Mouse (Mus musculus) liver, embryonic 14.5 days (tissue): ENCODE results near the gene Slc25a12. TPM values are rescaled to one million over a fixed set of nuclear protein-coding genes. Genes with fewer than 3 reads are reported as not detected.

ENCODE experiments used
- ATAC-seq: fragments of 200-750 bp; cut with Nextera tagmentation; 2 replicates; pipeline ENCODE4 v1.8.0; 2017; ENCODE audit warnings: moderate number of reproducible peaks, mild to moderate bottlenecking, moderate library complexity; ENCODE audit not compliant: insufficient read depth
- DNase-seq, 3 experiments: peaks; one replicate each; pipeline ENCODE4 v3.0.0-alpha.2; 2012 to 2013; ENCODE audit warnings: low read depth in 3 of 3, low spot score in 3 of 3
- H3K27ac ChIP-seq: fragments of 300-500 bp; sonication (generic); 2 replicates; pipeline ENCODE4 v1.5.1; 2014; ENCODE audit warnings: moderate library complexity, mild to moderate bottlenecking, control low read depth, inconsistent platforms
- H3K27me3 ChIP-seq: fragments of 300-500 bp; sonication (generic); 2 replicates; pipeline ENCODE4 v1.6.1; 2014; ENCODE audit warnings: mild to moderate bottlenecking, low read length, moderate library complexity; ENCODE audit not compliant: control insufficient read depth, insufficient read depth
- H3K36me3 ChIP-seq: fragments of 300-500 bp; sonication (generic); replicated peaks from 2 replicates; pipeline ENCODE4 v1.6.1; 2014; ENCODE audit warnings: low read depth; ENCODE audit not compliant: control insufficient read depth, insufficient read depth
- H3K4me1 ChIP-seq, 2 experiments: fragments of 200-500 bp in 1 of 2; fragments of 300-500 bp in 1 of 2; sonication (generic) in 1 of 2; replicated peaks; 2 replicates each; pipeline ENCODE4 v1.6.1; 2012 to 2014; ENCODE audit warnings: antibody characterized with exemption in 1 of 2, inconsistent platforms in 1 of 2, low read length in 1 of 2; ENCODE audit not compliant: control insufficient read depth in 2 of 2, insufficient read depth in 2 of 2
- H3K4me2 ChIP-seq: fragments of 300-500 bp; sonication (generic); 2 replicates; pipeline ENCODE4 v1.6.1; 2014; ENCODE audit warnings: low read depth, mild to moderate bottlenecking, control low read depth, moderate library complexity
- H3K4me3 ChIP-seq, 2 experiments: fragments of 200-500 bp in 1 of 2; fragments of 300-500 bp in 1 of 2; sonication (generic) in 1 of 2; 2 replicates each; pipeline ENCODE4 v1.5.1; 2012 to 2014; ENCODE audit warnings: low read depth in 2 of 2, low read length in 2 of 2, mild to moderate bottlenecking in 2 of 2, control low read depth in 1 of 2, inconsistent platforms in 1 of 2, moderate library complexity in 1 of 2; ENCODE audit not compliant: insufficient read depth in 1 of 2
- H3K9ac ChIP-seq: fragments of 300-500 bp; sonication (generic); replicated peaks from 2 replicates; pipeline ENCODE4 v1.6.1; 2014; ENCODE audit warnings: mild to moderate bottlenecking, control low read depth, moderate library complexity
- H3K9me3 ChIP-seq: fragments of 300-500 bp; sonication (generic); 2 replicates; pipeline ENCODE4 v1.6.1; 2016; ENCODE audit warnings: low read length, mixed read lengths; ENCODE audit not compliant: control insufficient read depth
- CTCF ChIP-seq: IDR thresholded peaks from 2 replicates; pipeline ENCODE4 v1.5.1; 2016; ENCODE audit warnings: antibody characterized with exemption, low read depth, control low read depth
- EP300 ChIP-seq: IDR thresholded peaks from 2 replicates; pipeline ENCODE4 v1.6.1; 2016; ENCODE audit warnings: antibody characterized with exemption, low read depth
- WGBS: fragments of 180-500 bp; shearing (Covaris S2); extraction: QIAGEN DNeasy Blood & Tissue Kit; methylation state at CpG from one replicate; pipeline ENCODE4 v1.1.7; 2014; ENCODE audit not compliant: insufficient replicate concordance; 5-methylcytosine and 5-hydroxymethylcytosine counted together
- polyA plus RNA-seq, 2 experiments: library from polyadenylated mRNA; depleted of rRNA in 1 of 2; stranded (reverse) in 1 of 2; unstranded in 1 of 2; fragments of >200 nt; fragmentation: Nextera tagmentation in 1 of 2; extraction: Ambion mirVana in 1 of 2; gene quantifications; 2 replicates each; pipeline versions ENCODE4 v1.2.1 to v1.2.3; 2012 to 2014

Gene Slc25a12
- polyA plus RNA-seq, 2 experiments, result 12.8 to 23.0 TPM

DNA sequence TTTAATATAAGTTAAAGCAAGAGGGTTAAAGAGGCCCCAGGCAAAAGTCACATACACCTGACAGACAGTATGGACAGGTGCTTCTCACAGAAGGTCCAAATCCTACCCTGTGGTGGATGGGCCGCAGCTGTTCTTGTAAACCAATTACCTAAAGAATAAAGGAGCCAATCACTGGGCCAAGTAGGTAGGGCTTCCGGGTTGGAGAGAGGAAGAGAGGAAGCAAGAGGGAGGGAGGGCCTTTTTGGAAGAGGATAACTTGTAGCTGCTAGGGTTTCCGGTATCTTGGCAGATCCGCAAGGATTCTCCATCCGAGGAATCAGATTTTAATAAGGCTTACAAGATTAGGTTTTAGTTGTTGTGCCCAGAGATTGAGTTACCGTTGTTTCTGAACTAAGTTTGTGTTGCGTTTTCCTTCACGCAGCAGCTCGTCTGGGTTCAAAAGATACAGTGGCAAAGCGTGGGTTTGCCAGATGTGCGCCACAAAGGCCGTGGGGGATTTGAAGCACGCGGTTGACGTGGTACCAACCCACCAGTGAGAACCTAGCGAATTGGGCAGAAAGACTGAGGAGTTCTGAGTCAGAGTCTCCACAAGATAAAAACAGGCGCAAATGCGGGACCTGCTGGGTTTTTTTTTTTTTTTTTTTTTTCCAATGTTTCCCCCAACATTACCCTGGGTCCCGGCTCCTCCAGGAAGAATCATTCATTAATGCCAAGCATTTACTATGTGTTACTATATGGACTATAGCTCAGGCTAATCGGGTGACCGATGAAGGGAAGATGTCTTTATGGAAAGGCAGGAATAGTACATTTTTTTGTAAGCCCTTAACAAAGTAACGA is 33.3 kb downstream of the Slc25a12 start:
- Histone ChIP-seq H3K9ac (no peak overlapping the region), H3K4me3 (no peak overlapping the region), H3K4me2 (no peak overlapping the region), H3K9me3 (no peaks in the 10 kb centered on the region), H3K27me3 (no peaks in the 10 kb centered on the region), H3K4me1 (peaks cover 0 to 12% of the 10 kb centered on the region in 2 experiments; a peak in 1 of 4 replicates), H3K36me3 (no peaks in the 10 kb centered on the region), H3K27ac (no peak overlapping the region)
- 80% methylated on average over 22 of the region's 22 CpGs for WGBS
- ATAC-seq (no peak), DNase-seq (no peak)
- TF ChIP-seq CTCF (no peak), EP300 (no peak)

GRCm38 (mm10) chr2:71329761-71330160 is 37.8 kb downstream of the Slc25a12 start:
- Histone ChIP-seq H3K27ac (no peak overlapping the region), H3K9ac (no peak overlapping the region), H3K4me2 (no peak overlapping the region), H3K9me3 (no peaks in the 10 kb centered on the region), H3K27me3 (no peaks in the 10 kb centered on the region), H3K36me3 (no peaks in the 10 kb centered on the region), H3K4me3 (no peak overlapping the region), H3K4me1 (no peaks in the 10 kb centered on the region)
- ATAC-seq (no peak), DNase-seq (no peak)
- 93% methylated on average over 3 of the region's 3 CpGs for WGBS
- TF ChIP-seq EP300, result no peak
- TF ChIP-seq CTCF, result no peak

DNA sequence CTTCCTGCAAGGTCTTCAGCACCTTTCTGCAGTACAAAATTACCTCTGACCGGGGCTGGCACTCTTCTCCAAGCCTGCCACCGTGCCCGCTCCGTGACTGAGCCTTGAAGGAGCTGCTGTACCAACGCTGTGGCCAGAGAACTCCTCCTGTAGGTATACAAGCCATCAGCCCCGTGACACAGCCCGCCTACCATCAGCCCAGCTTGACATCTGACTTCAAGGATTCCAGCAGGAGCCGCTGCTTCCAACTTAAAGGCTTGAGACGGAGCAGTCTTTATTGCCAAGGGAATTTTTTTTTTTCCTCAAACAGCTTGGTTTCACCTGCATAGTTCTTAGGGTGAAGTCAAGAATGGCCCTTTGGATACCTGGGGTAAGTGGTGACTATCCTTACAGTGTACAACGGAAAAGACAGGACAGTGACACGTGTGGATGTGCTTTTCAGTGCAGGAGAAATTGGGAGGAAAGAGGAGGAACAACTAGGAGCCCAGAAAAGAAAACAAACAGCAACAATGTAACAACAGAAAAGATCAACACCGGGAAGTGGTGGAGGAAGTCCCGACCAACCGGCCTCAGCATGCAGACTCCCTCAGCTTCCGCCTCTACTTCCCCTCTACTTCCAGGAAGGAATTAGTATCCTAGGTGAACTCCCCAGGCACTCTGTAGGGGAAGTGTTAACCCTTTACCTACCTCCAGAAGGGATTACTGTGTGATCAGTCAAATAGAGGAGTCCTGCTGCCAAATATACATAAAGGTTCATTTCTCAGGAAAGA is 39.0 kb downstream of the Slc25a12 start:
- Histone ChIP-seq H3K36me3 (no peaks in the 10 kb centered on the region), H3K27me3 (no peaks in the 10 kb centered on the region), H3K4me2 (no peak overlapping the region), H3K9me3 (no peaks in the 10 kb centered on the region), H3K4me3 (no peak overlapping the region), H3K27ac (no peak overlapping the region), H3K9ac (no peak overlapping the region), H3K4me1 (no peaks in the 10 kb centered on the region)
- DNase-seq, result no peak
- 65% methylated on average over 15 of the region's 15 CpGs for WGBS
- no peak for ATAC-seq
- TF ChIP-seq EP300 (no peak), CTCF (no peak)

- no peak for TF ChIP-seq CTCF
- no peak for TF ChIP-seq EP300
- H3K27ac ChIP-seq, result no peak overlapping the region
- H3K9me3 ChIP-seq, result no peaks in the 10 kb centered on the region
- WGBS, result 77% methylated on average over 2 of the region's 2 CpGs
- no peak for ATAC-seq
- H3K9ac ChIP-seq, result no peak overlapping the region
- no peaks in the 10 kb centered on the region for H3K27me3 ChIP-seq
- H3K36me3 ChIP-seq, result no peaks in the 10 kb centered on the region
- DNase-seq, result no peak
- H3K4me3 ChIP-seq, result no peak overlapping the region
- H3K4me1 ChIP-seq, result no peaks in the 10 kb centered on the region
- H3K4me2 ChIP-seq, result no peak overlapping the region
Measured at GRCm38 (mm10) chr2:71327715-71328114, 39.8 kb downstream of the Slc25a12 start.
